Mouse (Mus musculus): ENCODE results near the gene 4921517D22Rik. TPM values are rescaled to one million over a fixed set of nuclear protein-coding genes. Genes with fewer than 3 reads are reported as not detected.
"Not testable (repeated sequence)": the region's sequence is repeated elsewhere in the genome, so short reads cannot be mapped to it uniquely, and the experiment has no call there.

Gene 4921517D22Rik
- not detected for total RNA-seq (2021)
- long read RNA-seq, experiment 1: 0 reads
- long read RNA-seq, experiment 2: 0 reads

DNA sequence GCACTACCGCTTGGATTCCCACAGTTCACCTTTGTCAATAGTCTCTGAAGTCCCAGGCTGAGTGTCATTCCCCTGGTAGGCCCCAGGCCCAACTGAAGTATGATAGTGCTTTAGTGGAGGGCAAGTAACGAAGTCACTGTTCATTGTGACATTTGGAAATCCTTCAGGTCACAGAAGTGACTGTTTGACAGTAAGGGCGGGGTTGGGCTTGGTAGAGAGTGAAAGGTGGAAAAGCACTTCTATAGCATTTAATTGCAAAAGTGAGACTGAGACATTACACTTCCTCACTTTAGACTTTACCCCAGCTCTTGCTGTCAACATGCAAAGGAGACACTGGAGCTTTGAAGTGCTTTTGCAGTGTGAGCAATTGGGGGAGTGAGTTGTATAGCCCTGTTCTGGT is at the start of gene 4921517D22Rik:
Gene 4921517D22Rik, minus strand, starts transcription at position 101 of the 400 bp plus-strand sequence.
- DNase-seq (ENCODE audit: low spot score in 2 of 2): no peak

DNA sequence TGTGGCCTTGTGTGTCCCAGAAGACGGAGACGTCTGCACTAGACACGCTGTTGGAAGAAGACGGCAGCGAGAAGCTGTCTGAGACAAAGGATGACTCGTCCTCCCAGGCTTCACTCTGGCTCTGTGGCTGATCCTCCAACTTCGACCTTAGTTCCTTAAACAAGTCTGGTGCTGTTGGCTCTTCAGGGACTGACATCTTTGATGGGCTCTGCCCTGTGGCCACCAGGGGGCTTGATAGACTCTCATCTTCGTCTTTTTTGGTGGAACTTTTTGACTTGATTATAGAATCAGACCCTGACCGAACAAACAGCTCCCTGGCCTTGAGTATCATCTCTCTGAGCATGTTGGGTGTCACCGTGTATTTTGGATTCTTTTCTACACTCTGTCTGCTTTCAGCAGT is 47.8 kb upstream of the 4921517D22Rik start:
- no peak for DNase-seq (ENCODE audit: low spot score in 2 of 2)

DNA sequence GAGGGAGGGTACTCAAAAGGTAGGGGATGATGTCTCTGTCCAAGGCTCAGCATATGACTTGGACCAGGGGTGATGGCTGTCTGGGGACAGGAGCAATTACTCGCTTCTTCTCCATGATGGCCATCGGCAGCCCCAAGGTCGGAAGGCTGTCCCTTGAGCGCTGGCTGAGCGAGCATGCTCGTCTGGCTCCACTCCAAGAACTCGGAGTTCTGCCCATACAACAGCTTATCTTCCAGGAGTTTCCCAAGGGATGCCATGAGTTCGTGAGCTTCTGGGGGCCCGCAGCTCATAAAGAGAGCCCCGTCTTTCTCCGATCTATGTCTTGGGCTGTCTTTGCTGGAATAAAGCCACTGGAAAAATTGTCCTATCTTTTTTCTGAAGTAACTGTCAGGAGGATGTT is 47.2 kb upstream of the 4921517D22Rik start:
- DNase-seq (ENCODE audit: low spot score in 2 of 2): peak; percentile 31 to 44

DNA sequence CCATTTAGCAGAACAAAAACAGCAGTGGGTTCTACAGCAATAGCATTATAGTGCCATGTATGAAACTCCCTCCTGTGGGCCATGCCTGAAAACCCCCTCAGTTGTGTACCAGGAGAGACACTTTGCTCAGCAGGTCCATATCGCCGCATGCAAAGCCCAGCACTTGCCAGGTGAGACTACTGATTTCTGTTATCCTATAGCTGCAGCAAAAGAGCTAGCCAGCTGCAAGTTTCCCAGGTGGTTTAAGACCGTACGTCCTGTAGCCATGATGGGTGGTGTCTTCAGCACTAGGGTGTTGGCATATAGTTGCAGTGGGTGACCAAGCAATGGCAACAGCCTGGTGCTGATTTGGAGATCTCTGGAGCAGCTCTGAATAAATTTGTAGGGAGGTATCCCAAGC is 45.5 kb upstream of the 4921517D22Rik start:
- no peak for DNase-seq (ENCODE audit: low spot score in 2 of 2)

DNA sequence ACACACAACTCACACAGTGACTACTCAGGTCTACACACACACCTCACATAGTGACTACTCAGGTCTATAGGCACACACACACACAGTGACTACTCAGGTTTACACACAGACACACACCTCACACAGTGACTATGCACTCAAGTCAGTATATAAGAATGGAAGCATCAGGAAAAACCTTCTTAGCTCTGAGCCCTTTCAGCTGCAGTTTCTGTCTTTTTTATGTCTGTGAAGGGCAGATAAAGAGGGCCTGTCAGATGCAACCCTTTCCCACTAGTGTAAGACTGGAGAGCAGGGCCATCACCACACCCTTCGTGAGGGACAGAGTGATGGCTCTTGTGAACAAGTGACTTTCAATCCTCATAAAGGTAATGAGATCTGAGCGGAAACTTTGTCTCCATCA is 44.5 kb upstream of the 4921517D22Rik start:
- no peak for DNase-seq (ENCODE audit: low spot score in 2 of 2)

DNA sequence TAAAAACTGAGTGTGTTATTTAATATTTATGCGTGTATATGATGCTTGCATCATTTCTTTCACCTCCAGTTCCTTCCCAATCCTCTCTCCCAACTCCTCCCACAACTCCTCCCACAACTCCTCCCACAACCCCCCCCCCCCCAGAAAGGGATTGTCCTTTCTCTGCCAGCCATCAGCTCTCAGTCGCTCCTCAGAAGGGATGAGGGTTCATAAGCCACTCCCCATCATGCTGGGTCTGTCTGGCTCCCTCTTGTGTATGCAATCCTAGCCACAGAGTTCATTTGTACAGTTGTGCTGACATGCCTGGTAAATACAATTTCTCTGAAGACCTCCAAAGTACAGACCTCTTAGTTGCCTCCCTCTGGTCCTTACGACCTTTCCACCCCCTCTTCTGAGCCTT is 41.3 kb upstream of the 4921517D22Rik start:
- DNase-seq (ENCODE audit: low spot score in 2 of 2): no peak

DNA sequence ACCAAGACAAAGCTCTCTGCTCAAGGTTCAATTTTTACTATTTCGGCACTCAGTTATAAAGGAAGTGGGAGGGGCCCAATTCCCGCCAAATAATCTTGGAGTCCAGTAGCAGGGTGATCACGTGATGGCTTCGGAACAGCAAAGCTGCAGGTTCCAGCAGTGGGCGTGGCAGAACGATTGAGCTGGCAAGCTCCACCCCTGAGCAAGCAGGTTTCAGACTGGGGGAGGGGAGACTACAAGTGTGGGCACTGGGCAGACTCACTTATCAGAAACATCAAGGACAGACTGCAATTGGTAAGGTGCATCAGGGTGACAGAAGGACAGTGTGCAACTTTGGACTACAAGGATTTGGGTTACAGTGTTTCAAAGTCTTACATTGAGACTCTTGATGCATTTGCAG is 40.4 kb upstream of the 4921517D22Rik start:
- DNase-seq (ENCODE audit: low spot score in 2 of 2): not testable (repeated sequence)

DNA sequence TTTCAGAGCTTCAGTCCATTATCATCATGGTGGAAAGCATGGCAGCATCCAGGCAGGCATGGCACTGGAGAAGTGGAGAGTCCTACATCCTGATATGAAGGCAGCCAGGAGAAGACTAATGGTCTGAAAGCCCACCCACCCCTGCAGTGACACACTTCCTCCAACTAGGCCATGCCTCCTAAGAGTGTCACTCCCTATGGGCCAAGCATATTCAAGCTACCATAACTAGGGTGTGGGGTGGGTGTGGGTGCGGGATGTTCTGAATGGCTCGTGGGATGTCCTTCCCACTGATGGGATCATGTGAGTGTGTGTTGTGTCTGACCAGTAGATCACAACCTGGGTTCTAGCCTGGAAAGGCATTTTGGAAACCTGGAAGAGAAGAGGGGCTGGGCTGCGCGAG is 40.0 kb upstream of the 4921517D22Rik start:
- no peak for DNase-seq (ENCODE audit: low spot score in 2 of 2)

DNA sequence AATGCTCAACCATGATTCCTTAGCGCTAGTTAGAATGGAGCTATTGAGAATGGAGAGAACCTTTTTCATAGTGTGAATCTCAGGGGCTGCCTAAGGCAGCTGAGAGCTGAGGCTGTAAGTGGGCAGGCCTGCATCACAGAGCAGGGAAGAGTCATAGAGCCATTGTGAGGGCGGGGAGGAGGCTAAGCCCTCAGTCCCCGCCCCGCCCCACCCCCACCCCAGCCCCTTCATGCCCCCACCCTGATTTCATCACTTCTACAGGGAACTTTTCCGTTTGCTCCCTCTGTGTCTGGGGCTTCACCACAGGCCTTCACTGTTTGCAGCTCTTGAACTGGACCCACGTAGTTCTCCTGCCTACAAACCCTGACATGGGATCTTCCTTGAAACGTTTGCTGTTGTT is 37.7 kb upstream of the 4921517D22Rik start, which contains the start of gene Spata31d1d:
Gene Spata31d1d, minus strand, starts transcription at position 101 of the 400 bp plus-strand sequence.
- DNase-seq (ENCODE audit: low spot score in 2 of 2): no peak

DNA sequence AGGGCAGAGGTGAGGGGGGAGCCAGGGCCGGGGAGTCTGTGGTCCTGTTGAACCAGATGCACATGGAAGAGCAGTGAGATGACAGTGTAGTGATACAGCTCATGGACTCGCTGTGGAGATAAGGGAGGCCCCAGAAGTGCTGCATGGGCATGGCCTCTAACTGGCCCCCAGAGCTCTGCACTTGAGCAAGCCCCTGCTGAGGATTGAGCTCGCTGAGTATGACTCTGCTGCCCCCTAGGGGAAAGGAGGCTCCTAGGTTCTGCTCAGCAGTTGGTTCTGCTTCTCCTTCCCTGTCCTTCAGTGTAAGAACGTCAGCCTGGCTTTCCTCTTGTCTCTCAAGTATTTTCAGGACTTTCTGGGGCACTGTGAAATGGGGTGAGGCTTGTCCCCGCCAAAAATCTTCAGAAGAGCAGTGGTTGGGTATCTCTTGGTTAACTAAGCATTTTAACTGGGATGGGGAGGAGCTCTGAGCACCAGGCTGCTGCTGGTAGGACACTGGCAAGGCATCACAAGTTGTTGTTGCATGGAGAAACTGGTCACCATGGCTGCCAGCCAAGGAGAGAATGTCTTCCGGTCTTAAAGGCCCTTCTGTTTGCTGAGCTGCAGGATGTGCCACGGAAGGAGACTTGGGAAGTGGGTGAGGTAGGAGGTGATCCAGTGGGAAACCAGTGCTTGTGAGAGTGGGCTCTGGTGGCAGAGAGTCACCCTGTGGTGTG is 34.6 kb upstream of the 4921517D22Rik start:
- peak; percentile 65 to 67 for DNase-seq (ENCODE audit: low spot score in 2 of 2)

DNA sequence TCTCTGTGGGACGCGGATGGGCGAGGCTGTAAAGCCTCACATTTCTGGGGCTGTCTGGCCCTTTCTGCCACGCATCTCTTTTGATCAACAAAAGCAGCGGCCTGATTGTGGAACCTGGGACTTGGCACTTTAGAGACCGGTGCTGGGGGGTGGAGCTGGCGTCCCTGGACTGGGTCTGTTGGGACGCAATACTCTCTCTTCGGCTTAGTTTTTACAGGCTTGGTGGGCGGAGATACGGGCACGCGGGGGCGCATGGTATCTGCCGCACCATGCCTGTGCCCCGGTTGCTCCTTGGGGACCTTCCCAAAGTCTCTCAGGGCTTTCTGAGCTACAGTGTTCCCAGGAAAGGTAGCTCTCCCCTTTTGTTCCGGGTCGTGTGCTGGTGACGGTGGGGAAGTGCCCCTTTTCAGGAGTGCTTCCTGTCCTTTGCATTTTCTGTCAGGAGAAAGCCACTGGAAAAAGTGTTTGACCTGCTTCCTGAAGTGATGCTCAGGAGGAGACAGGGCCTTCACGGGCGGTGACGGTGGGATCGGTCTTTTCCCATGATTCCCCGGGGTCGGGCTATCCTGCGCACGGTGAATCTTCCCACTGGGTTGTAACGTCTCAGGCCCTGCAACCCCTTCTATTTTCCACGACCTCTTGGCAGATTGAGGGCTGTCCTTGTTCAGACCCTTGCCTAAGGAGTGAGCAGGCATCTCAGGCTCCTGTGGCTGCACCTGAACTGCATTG is 32.4 kb upstream of the 4921517D22Rik start:
- no peak for DNase-seq (ENCODE audit: low spot score in 2 of 2)

DNA sequence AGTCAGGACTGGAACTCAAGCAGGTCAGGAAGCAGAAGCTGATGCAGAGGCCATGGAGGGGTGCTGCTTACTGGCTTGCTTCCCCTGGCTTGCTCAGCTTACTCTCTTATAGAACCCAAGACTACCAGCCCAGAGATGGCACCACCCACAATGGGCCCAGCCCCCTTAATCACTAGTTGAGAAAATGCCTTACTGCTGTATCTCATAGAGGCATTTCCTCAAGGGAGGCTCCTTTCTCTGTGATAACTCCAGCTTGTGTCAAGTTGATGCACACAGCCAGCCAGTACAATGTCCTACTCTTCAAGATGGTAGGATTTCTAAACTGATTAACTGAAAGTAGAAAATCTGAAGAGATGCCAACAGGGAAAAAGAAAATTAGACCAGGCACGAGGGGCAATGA is 28.2 kb upstream of the 4921517D22Rik start:
- DNase-seq (ENCODE audit: low spot score in 2 of 2): not testable (repeated sequence)

DNA sequence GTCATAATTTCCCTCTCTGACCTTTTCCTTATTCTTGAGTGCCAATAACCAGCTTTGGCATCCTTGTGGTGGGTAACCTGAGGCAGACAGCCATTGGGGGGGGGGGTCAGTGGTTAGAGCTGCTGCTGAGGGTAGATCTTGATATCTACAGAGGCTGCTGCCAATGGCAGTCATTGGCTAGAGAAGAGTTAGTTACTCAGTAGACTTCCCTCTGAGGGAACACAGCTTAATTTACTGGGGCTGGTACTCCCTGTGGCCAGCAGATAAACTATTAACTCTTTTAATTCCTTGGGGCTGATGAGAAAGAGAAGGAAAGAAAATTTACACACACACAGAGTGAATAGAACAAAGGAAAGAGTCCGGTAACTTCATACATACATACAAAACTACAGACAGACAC is 25.6 kb upstream of the 4921517D22Rik start:
- no peak for DNase-seq (ENCODE audit: low spot score in 2 of 2)

DNA sequence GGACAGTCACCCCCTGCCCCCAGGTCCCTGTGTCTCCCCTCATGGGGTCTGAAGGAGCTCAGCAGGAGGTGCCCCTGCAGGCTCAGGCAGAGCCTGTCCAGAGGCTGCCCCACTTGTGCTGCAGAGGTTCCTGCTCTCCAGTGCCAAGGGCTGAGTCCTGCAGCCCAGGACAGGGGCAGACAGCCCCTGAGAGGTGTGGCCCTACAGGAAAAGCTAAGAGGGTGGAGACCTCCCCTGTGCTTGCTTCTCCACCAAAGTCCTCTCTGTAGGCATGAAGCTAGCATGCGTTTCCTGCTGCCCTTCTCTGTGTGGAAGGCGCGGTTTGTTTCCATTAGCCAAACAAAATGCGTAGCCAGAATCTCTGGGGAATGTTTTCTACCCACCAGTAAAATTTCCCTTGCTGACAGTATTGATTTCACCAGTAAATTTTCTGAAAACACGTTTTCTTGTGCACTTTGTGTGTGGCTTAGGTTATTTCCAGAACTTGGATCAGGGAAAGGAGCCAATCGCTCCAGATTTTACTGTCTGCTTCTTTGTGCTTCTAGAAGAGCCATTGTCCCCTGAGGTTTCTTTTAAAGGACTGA is 25.0 kb upstream of the 4921517D22Rik start:
- not testable (repeated sequence) for DNase-seq (ENCODE audit: low spot score in 2 of 2)

DNA sequence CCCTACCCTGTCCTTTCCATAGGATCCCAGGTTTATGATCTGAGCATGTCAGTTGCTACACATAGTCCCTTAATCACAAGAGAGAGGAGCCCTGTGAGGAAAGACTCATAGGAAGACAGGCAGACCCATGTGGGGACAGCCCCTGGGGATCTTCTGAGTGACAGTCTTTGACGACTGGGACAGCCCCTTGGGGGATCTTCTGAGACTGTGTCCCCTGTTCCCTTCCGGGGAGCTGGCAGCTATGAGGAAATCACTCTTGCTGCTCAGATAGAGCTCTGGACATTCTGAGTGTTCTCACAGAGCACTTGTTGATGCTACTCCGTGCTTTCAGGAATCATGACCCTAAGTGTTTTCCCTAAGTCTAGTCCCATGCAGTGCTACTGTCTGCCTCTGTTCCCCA is 19.8 kb upstream of the 4921517D22Rik start:
- DNase-seq (ENCODE audit: low spot score in 2 of 2): no peak

DNA sequence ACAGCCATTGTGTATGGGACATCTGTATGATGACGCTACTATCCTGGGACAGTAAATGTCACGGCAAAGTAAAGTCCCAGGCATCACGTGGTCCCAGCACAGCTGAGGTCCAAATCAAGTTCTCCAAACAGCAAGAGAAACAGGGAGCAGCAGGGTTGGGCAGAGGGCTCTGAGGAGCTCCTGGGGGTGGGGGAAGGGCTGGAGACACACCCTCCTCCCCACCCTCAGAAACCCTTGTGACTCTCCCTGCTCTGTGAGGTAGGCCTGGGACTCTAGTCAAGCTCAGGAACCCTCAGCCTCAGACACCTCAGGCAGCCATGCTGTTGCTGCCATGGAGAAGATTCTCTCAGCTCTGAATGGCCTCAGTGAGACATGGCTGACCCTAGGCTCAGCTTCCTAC is 18.1 kb upstream of the 4921517D22Rik start, which contains the start of gene Spata31d1b:
Gene Spata31d1b, plus strand, starts transcription at position 301 of the 400 bp plus-strand sequence.
- not testable (repeated sequence) for DNase-seq (ENCODE audit: low spot score in 2 of 2)

DNA sequence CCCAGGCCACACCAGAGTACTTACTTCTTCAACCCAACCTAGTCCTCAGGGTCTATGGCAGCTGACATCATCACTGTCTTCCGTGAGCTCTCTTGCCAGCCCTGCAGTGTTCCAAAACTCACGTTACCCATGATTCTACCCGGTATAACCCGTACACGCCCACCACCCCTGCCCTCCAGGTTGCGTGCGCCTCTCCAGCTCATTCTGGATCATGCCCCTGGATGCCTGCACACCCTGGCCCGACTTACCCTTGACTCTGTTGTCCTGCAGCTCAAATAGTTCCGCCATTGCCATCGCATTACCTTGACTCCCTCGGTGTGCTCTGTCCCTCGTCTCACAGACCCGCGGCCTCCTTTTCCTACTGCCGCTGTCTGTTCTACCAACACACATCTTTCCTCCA is 16.3 kb upstream of the 4921517D22Rik start, which contains the start of gene Spata31d1a:
Gene Spata31d1a, minus strand, starts transcription at position 101 of the 400 bp plus-strand sequence.
- DNase-seq (ENCODE audit: low spot score in 2 of 2): no peak

DNA sequence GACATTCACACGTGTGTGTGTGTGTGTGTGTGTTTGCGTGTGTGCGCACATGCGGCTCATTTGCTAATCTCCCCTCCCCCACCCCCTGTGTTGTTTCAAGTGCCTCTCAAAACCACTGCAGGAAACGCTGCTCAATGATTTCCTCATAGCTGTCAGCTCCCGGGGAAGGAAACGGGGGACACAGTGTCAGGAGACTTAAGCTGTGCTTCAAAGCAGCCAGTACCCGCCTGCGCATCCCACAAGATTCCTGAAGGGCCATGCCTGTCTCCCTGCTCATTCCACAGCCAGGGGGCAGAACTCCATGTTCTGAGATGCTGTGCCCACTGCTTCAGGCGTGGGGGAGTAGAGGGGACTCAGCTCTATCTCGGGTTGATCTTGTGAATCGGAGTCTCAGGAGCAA is 10.7 kb upstream of the 4921517D22Rik start:
- DNase-seq (ENCODE audit: low spot score in 2 of 2): no peak

DNA sequence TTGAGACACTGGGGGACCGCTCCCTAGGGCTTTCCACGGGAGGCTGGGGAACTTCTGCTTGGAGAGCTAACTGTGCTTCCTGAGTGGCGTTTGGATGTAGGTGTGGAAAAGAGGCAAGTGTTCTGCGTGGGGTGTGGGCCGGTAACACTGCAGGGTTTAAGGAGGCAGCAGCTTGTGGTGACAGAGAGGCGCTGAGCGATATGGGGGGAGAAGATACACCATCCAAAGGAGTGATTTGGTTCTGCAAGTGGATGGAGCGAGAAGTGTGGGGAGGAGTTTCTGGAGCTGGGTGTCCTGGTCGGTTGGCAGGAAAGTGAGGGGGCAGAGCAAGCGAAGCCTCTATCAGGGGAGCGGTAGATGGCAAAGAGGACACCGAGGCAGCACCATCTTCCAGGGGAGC is 9.6 kb upstream of the 4921517D22Rik start:
- no peak for DNase-seq (ENCODE audit: low spot score in 2 of 2)

DNA sequence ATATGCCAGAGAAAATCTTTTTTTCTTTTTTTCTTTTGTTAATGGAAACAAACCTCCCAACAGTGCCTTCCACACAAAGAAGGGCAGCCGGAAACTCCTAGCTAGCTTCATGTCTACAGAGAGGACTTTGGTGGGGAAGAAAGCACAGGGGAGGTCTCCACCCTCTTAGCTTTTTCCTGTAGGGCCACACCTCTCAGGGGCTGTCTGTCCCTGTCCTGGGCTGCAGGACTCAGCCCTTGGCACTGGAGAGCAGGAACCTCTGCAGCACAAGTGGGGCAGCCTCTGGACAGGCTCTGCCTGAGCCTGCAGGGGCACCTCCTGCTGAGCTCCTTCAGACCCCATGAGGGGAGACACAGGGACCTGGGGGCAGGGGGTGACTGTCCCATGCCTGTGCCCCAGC is 6.2 kb upstream of the 4921517D22Rik start:
- DNase-seq (ENCODE audit: low spot score in 2 of 2): not testable (repeated sequence)

DNA sequence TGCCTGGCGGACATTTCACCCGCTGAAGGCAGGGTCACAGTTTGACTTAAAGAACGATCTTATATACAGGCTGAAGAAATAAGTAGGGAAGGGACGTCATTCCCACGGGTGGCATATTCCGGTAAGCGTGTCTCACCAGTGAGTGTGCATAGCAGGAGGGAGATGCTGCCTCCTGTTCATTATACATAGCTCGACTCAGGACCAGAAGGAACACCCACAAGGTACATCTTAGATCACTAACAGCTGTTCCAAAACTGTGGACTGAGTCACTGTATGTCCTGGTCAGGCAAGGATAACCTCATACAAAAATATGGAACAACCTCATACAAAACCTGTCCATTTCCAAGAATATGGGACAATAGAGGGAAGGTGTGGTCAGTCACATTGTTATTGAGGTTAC is 5.2 kb upstream of the 4921517D22Rik start:
- no peak for DNase-seq (ENCODE audit: low spot score in 2 of 2)

DNA sequence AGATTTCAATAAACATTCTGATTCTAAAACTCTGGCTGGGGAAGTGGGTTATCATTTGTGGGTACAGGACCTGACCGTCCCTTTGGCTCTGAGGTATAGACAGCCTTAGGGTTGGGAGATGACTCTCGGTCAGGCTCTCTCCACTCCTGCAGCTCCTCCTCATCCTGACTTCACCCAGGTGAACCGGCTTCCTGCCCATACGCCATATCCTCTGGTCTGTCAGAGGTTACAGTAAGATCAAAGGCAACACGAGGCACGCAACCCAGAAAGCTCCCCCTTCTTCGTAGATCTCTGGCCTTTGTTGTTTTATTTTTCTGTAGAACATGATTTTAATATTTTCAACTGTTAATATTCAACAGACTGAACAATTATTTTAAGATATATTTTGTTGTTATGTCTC is 1.9 kb upstream of the 4921517D22Rik start:
- no peak for DNase-seq (ENCODE audit: low spot score in 2 of 2)
